Mouse (Mus musculus): Measurements from ENCODE around the gene Rdx.

The Rdx gene

GRCm38 (mm10) chr9:52047129-52047820 lies at the start of gene Rdx:
Gene Rdx, plus strand, starts transcription at chr9:52047173.
- no peak for DNase-seq

- DNase-seq = no peak
These were observed 43.5 kb upstream of the Rdx start for GRCm38 (mm10) chr9:52003501-52003900.

- no peak for DNase-seq
These were observed 39.6 kb upstream of the Rdx start for GRCm38 (mm10) chr9:52007341-52007740.

GRCm38 (mm10) chr9:52008511-52008910 lies 38.5 kb upstream of the Rdx start:
- no peak for DNase-seq

GRCm38 (mm10) chr9:52012311-52012710 lies 34.7 kb upstream of the Rdx start:
- no peak for DNase-seq

GRCm38 (mm10) chr9:52012781-52013436 lies 34.1 kb upstream of the Rdx start:
- no peak for DNase-seq

- DNase-seq = peak; percentile 15
These were observed 33.0 kb upstream of the Rdx start for GRCm38 (mm10) chr9:52013900-52014455.

- no peak for DNase-seq
These were observed 29.9 kb upstream of the Rdx start for GRCm38 (mm10) chr9:52017091-52017490.

- no peak for DNase-seq
These were observed 29.1 kb upstream of the Rdx start for GRCm38 (mm10) chr9:52017824-52018223.

- DNase-seq = no peak
These were observed 28.5 kb upstream of the Rdx start for GRCm38 (mm10) chr9:52018505-52018904.

- DNase-seq = peak; percentile 75
These were observed 19.5 kb upstream of the Rdx start for GRCm38 (mm10) chr9:52027257-52028020.

- peak; percentile 85 for DNase-seq
These were observed 18.2 kb upstream of the Rdx start for GRCm38 (mm10) chr9:52028521-52029405.

GRCm38 (mm10) chr9:52031501-52031900 lies 15.5 kb upstream of the Rdx start:
- DNase-seq = no peak

- peak; percentile 25 for DNase-seq
These were observed 9.5 kb upstream of the Rdx start for GRCm38 (mm10) chr9:52037493-52037892.

GRCm38 (mm10) chr9:52041657-52042056 lies 5.3 kb upstream of the Rdx start:
- no peak for DNase-seq

GRCm38 (mm10) chr9:52046686-52047085 lies 287 bp upstream of the Rdx start:
- DNase-seq = no peak

- peak; percentile 86 for DNase-seq
These were observed 1.1 kb downstream of the Rdx start for GRCm38 (mm10) chr9:52047821-52048649.

GRCm38 (mm10) chr9:52048650-52049081 lies 1.7 kb downstream of the Rdx start:
- DNase-seq = no peak

GRCm38 (mm10) chr9:52049605-52050004 lies 2.6 kb downstream of the Rdx start:
- no peak for DNase-seq

GRCm38 (mm10) chr9:52050361-52050760 lies 3.4 kb downstream of the Rdx start:
- no peak for DNase-seq

- no peak for DNase-seq
These were observed 5.2 kb downstream of the Rdx start for GRCm38 (mm10) chr9:52052221-52052620.

All from lung, postnatal 36 days (tissue).